Mouse (Mus musculus) ES-E14 (cell line): ENCODE data around the gene Hoxb5.

ENCODE experiments used
- CHD2 ChIP-seq: IDR thresholded peaks from 2 replicates; pipeline ENCODE4 v1.6.1; 2014; ENCODE audit warnings: mild to moderate bottlenecking, low read depth, low read length, inconsistent platforms
- HCFC1 ChIP-seq: IDR thresholded peaks from 2 replicates; pipeline ENCODE4 v1.6.1; 2012; ENCODE audit warnings: low read length, inconsistent platforms, borderline replicate concordance; ENCODE audit not compliant: insufficient read depth
- MAFK ChIP-seq: IDR thresholded peaks from 2 replicates; pipeline ENCODE4 v1.6.1; 2014; ENCODE audit warnings: mild to moderate bottlenecking, low read depth, low read length, inconsistent platforms; ENCODE audit not compliant: insufficient read depth
- ZC3H11A ChIP-seq: IDR thresholded peaks from 2 replicates; pipeline ENCODE4 v1.6.1; 2012; ENCODE audit warnings: low read depth, mild to moderate bottlenecking, inconsistent platforms, low read length, borderline replicate concordance
- ZNF384 ChIP-seq: IDR thresholded peaks from 2 replicates; pipeline ENCODE4 v1.6.1; 2012; ENCODE audit warnings: low read depth, low read length, inconsistent platforms

DNA sequence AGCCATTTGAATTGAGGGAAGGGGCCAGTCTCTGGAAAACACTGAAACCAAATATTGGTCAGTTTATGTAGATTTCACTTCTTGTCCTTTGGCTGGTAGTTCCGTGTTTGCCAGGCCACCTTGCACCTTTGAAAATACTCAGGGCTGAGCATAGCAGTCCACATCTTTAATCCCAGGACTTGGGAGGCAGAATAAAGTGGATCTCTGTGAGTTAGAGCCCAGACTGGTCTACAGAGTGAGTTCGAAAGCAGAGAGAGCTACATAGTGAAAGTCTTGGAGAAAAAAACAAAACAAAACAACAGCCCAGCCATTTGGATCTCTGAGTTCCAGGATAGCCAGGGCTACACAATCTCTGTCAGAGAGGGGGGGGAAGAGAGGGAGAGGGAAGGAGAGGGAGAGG lies 46.0 kb upstream of the Hoxb5 start:
- TF ChIP-seq ZC3H11A (no peak), MAFK (no peak), HCFC1 (no peak), CHD2 (no peak), ZNF384 (no peak)
